Mouse (Mus musculus): ENCODE measurements around the gene March4. TPM values are rescaled to one million over a fixed set of nuclear protein-coding genes. Genes with fewer than 3 reads are reported as not detected.

The March4 gene
- polyA plus RNA-seq, 1 experiment from 2014 or later, result 0.13 TPM

- Histone ChIP-seq H3K4me3 (ENCODE audit: low read depth, low read length) (no peak overlapping the region), H3K4me2 (replicated peaks; ENCODE audit: low read depth, low read length) (no peak overlapping the region), H3K4me1 (ENCODE audit: control insufficient read depth, insufficient read depth, low read length) (no peaks in the 10 kb centered on the region), H3K27ac (ENCODE audit: low read length) (no peak overlapping the region), H3K27me3 (ENCODE audit: control insufficient read depth, insufficient read depth, low read length) (no peaks in the 10 kb centered on the region), H3K9ac (replicated peaks; ENCODE audit: low read depth, low read length) (no peak overlapping the region), H3K9me3 (ENCODE audit: control insufficient read depth, low read depth, low read length) (no peaks in the 10 kb centered on the region), H3K36me3 (ENCODE audit: control insufficient read depth, insufficient read depth, low read length) (peaks cover 3% of the 10 kb centered on the region; the same call in 1 of the 2 replicates)
- 90% methylated on average over 7 of the region's 7 CpGs for WGBS
- ATAC-seq (ENCODE audit: insufficient number of reproducible peaks, insufficient read depth, low FRiP score, low read depth), result no peak
These were observed 153.7 kb downstream of the March4 start for GRCm38 (mm10) chr1:72383056-72383455.

DNA sequence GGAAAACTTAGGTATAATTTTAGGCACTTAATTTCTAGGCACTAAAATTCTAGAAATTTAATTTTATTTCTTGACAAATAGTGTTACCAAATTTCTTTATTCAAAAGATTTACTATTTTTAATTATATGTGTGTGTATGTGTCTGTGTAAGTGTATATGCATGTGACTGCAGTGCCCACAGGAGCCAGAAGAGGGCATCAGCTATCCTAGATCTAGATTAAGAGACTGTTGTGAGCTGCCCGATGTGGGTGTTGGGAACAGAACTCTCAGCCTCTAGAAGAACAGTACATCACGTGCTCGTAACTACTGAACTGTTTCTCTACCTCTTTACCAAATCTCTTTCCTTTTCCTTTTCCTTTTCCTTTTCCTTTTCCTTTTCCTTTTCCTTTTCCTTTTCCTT is 156.2 kb downstream of the March4 start:
- Histone ChIP-seq H3K36me3 (ENCODE audit: control insufficient read depth, insufficient read depth, low read length) (peaks cover 3% of the 10 kb centered on the region; the same call in 1 of the 2 replicates), H3K4me3 (ENCODE audit: low read depth, low read length) (no peak overlapping the region), H3K27ac (ENCODE audit: low read length) (no peak overlapping the region), H3K9ac (replicated peaks; ENCODE audit: low read depth, low read length) (no peak overlapping the region), H3K4me2 (replicated peaks; ENCODE audit: low read depth, low read length) (no peak overlapping the region), H3K9me3 (ENCODE audit: control insufficient read depth, low read depth, low read length) (no peaks in the 10 kb centered on the region), H3K4me1 (ENCODE audit: control insufficient read depth, insufficient read depth, low read length) (no peaks in the 10 kb centered on the region), H3K27me3 (ENCODE audit: control insufficient read depth, insufficient read depth, low read length) (no peaks in the 10 kb centered on the region)
- 96% methylated on average over 3 of the region's 3 CpGs for WGBS
- no peak for ATAC-seq (ENCODE audit: insufficient number of reproducible peaks, insufficient read depth, low FRiP score, low read depth)

- ATAC-seq (ENCODE audit: insufficient number of reproducible peaks, insufficient read depth, low FRiP score, low read depth), result no peak
- Histone ChIP-seq H3K4me3 (ENCODE audit: low read depth, low read length) (no peak overlapping the region), H3K4me2 (replicated peaks; ENCODE audit: low read depth, low read length) (no peak overlapping the region), H3K27me3 (ENCODE audit: control insufficient read depth, insufficient read depth, low read length) (no peaks in the 10 kb centered on the region), H3K9ac (replicated peaks; ENCODE audit: low read depth, low read length) (no peak overlapping the region), H3K9me3 (ENCODE audit: control insufficient read depth, low read depth, low read length) (no peaks in the 10 kb centered on the region), H3K4me1 (ENCODE audit: control insufficient read depth, insufficient read depth, low read length) (no peaks in the 10 kb centered on the region), H3K36me3 (ENCODE audit: control insufficient read depth, insufficient read depth, low read length) (peaks cover 3% of the 10 kb centered on the region; the same call in 1 of the 2 replicates), H3K27ac (ENCODE audit: low read length) (no peak overlapping the region)
- 90% methylated on average over 11 of the region's 11 CpGs for WGBS
These were observed 156.9 kb downstream of the March4 start for GRCm38 (mm10) chr1:72379752-72380353.

- Histone ChIP-seq H3K27ac (ENCODE audit: low read length) (no peak overlapping the region), H3K4me3 (ENCODE audit: low read depth, low read length) (no peak overlapping the region), H3K9ac (replicated peaks; ENCODE audit: low read depth, low read length) (no peak overlapping the region), H3K4me1 (ENCODE audit: control insufficient read depth, insufficient read depth, low read length) (no peaks in the 10 kb centered on the region), H3K27me3 (ENCODE audit: control insufficient read depth, insufficient read depth, low read length) (no peaks in the 10 kb centered on the region), H3K36me3 (ENCODE audit: control insufficient read depth, insufficient read depth, low read length) (peaks cover 3% of the 10 kb centered on the region; the same call in 1 of the 2 replicates), H3K9me3 (ENCODE audit: control insufficient read depth, low read depth, low read length) (no peaks in the 10 kb centered on the region), H3K4me2 (replicated peaks; ENCODE audit: low read depth, low read length) (no peak overlapping the region)
- 77% methylated on average over 4 of the region's 4 CpGs for WGBS
- ATAC-seq (ENCODE audit: insufficient number of reproducible peaks, insufficient read depth, low FRiP score, low read depth), result no peak
These were observed 158.6 kb downstream of the March4 start for GRCm38 (mm10) chr1:72378151-72378550.

Other genes starting within 250 kb of the March4 start
- 43.6 and 47.8 TPM in 2 replicates for gene Xrcc5, start 229.5 kb downstream of the March4 start, polyA plus RNA-seq (2014; fragmentation: Nextera tagmentation; extraction: Ambion mirVana)
- 24.3 and 29.2 TPM in 2 replicates for gene Smarcal1, start 46.3 kb upstream of the March4 start, polyA plus RNA-seq (2014; fragmentation: Nextera tagmentation; extraction: Ambion mirVana)
- gene Ankar, start 163.6 kb upstream of the March4 start, polyA plus RNA-seq (2014; fragmentation: Nextera tagmentation; extraction: Ambion mirVana), result not detected in 2 replicates
- 2,303 and 2,476 TPM in 2 replicates for gene Rpl37a, start 174.4 kb upstream of the March4 start, polyA plus RNA-seq (2014; fragmentation: Nextera tagmentation; extraction: Ambion mirVana)

All from stomach, embryonic 14.5 days (tissue).